Mouse (Mus musculus) olfactory bulb, adult 2 months (tissue): ENCODE results near the gene Serpinb11. TPM values are rescaled to one million over a fixed set of nuclear protein-coding genes. Genes with fewer than 3 reads are reported as not detected.

Source experiments
- H3K27ac ChIP-seq: fragments of 200-500 bp; 2 replicates; pipeline ENCODE4 v1.5.1; 2012; ENCODE audit warnings: low read depth, low read length; ENCODE audit not compliant: insufficient read depth
- H3K4me1 ChIP-seq: fragments of 200-500 bp; 2 replicates; pipeline ENCODE4 v1.6.1; 2012; ENCODE audit warnings: low read length; ENCODE audit not compliant: control insufficient read depth, insufficient read depth
- H3K4me3 ChIP-seq: fragments of 200-500 bp; 2 replicates; pipeline ENCODE4 v1.5.1; 2012; ENCODE audit warnings: mild to moderate bottlenecking, low read depth, low read length, moderate library complexity; ENCODE audit not compliant: insufficient read depth
- CTCF ChIP-seq: fragments of 200-500 bp; IDR thresholded peaks from 2 replicates; pipeline ENCODE4 v1.5.1; 2012; ENCODE audit warnings: low read depth, mild to moderate bottlenecking, low read length, moderate library complexity; ENCODE audit not compliant: insufficient read depth
- POLR2A ChIP-seq: fragments of 200-500 bp; IDR thresholded peaks from 2 replicates; pipeline ENCODE4 v1.6.1; 2012; ENCODE audit warnings: mild to moderate bottlenecking, low read depth, low read length, moderate library complexity; ENCODE audit not compliant: insufficient read depth
- WGBS: fragments of 180-500 bp; shearing (Covaris S2); methylation state at CpG from one replicate; pipeline ENCODE4 v1.1.7; 2018; 5-methylcytosine and 5-hydroxymethylcytosine counted together
- polyA plus RNA-seq: library from polyadenylated mRNA; stranded (reverse); fragments of >200 nt; gene quantifications from 2 replicates; pipeline ENCODE4 v1.2.4, GENCODE M21; 2012; ENCODE audit warnings: low replicate concordance; ENCODE audit not compliant: missing spikeins, insufficient read depth, insufficient read length

Serpinb11 gene
- polyA plus RNA-seq, 1 experiment, result not detected

- TF ChIP-seq POLR2A (no peak), CTCF (no peak)
- Histone ChIP-seq H3K4me1 (no peaks in the 10 kb centered on the region), H3K27ac (no peak overlapping the region), H3K4me3 (no peak overlapping the region)
Measured at GRCm38 (mm10) chr1:107381491-107381890, 20.5 kb downstream of the Serpinb11 start.

- Histone ChIP-seq H3K4me3 (no peak overlapping the region), H3K27ac (no peak overlapping the region), H3K4me1 (no peaks in the 10 kb centered on the region)
- 94% methylated on average over 1 of the region's 1 CpGs for WGBS
- no peak for TF ChIP-seq CTCF
- no peak for TF ChIP-seq POLR2A
Measured at GRCm38 (mm10) chr1:107382404-107382803, 21.4 kb downstream of the Serpinb11 start.

- 96% methylated on average over 9 of the region's 9 CpGs for WGBS
- TF ChIP-seq CTCF (no peak), POLR2A (no peak)
- no peak overlapping the region for H3K4me3 ChIP-seq
- H3K27ac ChIP-seq, result no peak overlapping the region
- H3K4me1 ChIP-seq, result no peaks in the 10 kb centered on the region
Measured at GRCm38 (mm10) chr1:107384532-107384931, 23.5 kb downstream of the Serpinb11 start.

GRCm38 (mm10) chr1:107389753-107390152 lies 28.8 kb downstream of the Serpinb11 start:
- Histone ChIP-seq H3K4me1 (no peaks in the 10 kb centered on the region), H3K27ac (no peak overlapping the region), H3K4me3 (no peak overlapping the region)
- TF ChIP-seq POLR2A (no peak), CTCF (no peak)
- 66% methylated on average over 2 of the region's 2 CpGs for WGBS

GRCm38 (mm10) chr1:107397481-107397880 lies 36.5 kb downstream of the Serpinb11 start:
- Histone ChIP-seq H3K4me3 (no peak overlapping the region), H3K4me1 (no peaks in the 10 kb centered on the region), H3K27ac (no peak overlapping the region)
- TF ChIP-seq POLR2A, result no peak
- TF ChIP-seq CTCF, result no peak
- WGBS, result 51% methylated on average over 1 of the region's 1 CpGs

GRCm38 (mm10) chr1:107399355-107399754 lies 38.4 kb downstream of the Serpinb11 start, which contains the start of gene Serpinb7:
Serpinb7 (plus strand) TSS chr1:107399655.
- TF ChIP-seq POLR2A, result no peak
- TF ChIP-seq CTCF, result no peak
- Histone ChIP-seq H3K4me3 (no peak within 1 kb of the TSS), H3K4me1 (no peaks in the 10 kb centered on the region), H3K27ac (no peak within 1 kb of the TSS)
- WGBS, result 89% methylated on average over 3 of the region's 3 CpGs

GRCm38 (mm10) chr1:107402082-107402481 lies 41.1 kb downstream of the Serpinb11 start:
- 86% methylated on average over 4 of the region's 4 CpGs for WGBS
- Histone ChIP-seq H3K4me3 (no peak overlapping the region), H3K27ac (no peak overlapping the region), H3K4me1 (no peaks in the 10 kb centered on the region)
- no peak for TF ChIP-seq CTCF
- TF ChIP-seq POLR2A, result no peak

- WGBS, result 70% methylated on average over 1 of the region's 1 CpGs
- Histone ChIP-seq H3K27ac (no peak overlapping the region), H3K4me3 (no peak overlapping the region), H3K4me1 (no peaks in the 10 kb centered on the region)
- TF ChIP-seq CTCF, result no peak
- no peak for TF ChIP-seq POLR2A
Measured at GRCm38 (mm10) chr1:107414650-107415049, 53.7 kb downstream of the Serpinb11 start.

GRCm38 (mm10) chr1:107422487-107422886 lies 61.5 kb downstream of the Serpinb11 start:
- WGBS, result 80% methylated on average over 4 of the region's 4 CpGs
- Histone ChIP-seq H3K4me1 (no peaks in the 10 kb centered on the region), H3K4me3 (no peak overlapping the region), H3K27ac (no peak overlapping the region)
- TF ChIP-seq POLR2A (no peak), CTCF (no peak)

Other genes with a start within 250 kb of the Serpinb11 start
- gene Serpinb3b, start 82.8 kb upstream of the Serpinb11 start, polyA plus RNA-seq, result not detected in 2 replicates
- not detected in 2 replicates for gene Serpinb3c, start 82.8 kb upstream of the Serpinb11 start, polyA plus RNA-seq
- gene Serpinb7, start 38.5 kb downstream of the Serpinb11 start, polyA plus RNA-seq, result not detected in 2 replicates
- not detected in 2 replicates for gene Serpinb2, start 150.2 kb downstream of the Serpinb11 start, polyA plus RNA-seq
- gene Serpinb8, start 228.8 kb downstream of the Serpinb11 start, polyA plus RNA-seq, result not detected in 2 replicates